Mouse (Mus musculus): Measurements from ENCODE around the gene Gpr179. TPM values are rescaled to one million over a fixed set of nuclear protein-coding genes. Genes with fewer than 3 reads are reported as not detected.

The Gpr179 gene
- polyA plus RNA-seq (2015; fragmentation: Nextera tagmentation; extraction: Ambion mirVana): 0.05 and 0.18 TPM in 2 replicates

DNA sequence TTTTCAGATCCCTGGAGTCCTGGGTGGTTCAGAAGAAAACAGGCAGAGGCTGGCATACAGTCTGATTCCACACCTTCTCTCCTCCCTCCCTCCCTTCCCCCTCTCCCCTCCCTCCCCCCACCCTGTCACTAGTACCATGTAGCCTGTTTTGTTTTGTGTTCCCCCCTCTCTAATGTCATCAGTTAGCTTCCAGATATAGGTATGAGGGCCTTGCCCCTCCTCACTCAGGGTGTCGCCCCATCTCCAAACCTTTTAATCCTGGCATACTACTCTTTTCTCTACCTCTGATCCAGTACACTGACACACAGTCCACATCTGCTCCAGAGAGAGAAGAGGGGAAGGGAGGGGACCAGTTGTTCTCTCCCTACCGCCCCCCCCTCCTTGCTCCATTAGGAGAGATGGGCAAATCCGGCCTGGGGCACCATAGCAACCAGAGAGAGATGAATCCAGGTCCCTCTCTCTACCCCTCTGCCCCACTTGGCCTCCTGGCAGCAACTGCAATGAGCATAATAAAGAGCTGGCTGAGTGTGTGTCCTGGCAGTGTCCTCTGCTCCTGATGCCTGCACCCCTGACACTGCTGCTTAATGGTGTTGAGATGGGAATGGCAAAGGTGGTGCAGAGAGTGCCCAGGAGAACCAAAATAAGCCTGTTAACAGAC is at the start of gene Gpr179:
Gene Gpr179 (minus strand): TSS at position 51 of the 658 bp plus-strand sequence.
- no peak for ATAC-seq (ENCODE audit: insufficient number of reproducible peaks, low FRiP score, low TSS enrichment, low read depth)

DNA sequence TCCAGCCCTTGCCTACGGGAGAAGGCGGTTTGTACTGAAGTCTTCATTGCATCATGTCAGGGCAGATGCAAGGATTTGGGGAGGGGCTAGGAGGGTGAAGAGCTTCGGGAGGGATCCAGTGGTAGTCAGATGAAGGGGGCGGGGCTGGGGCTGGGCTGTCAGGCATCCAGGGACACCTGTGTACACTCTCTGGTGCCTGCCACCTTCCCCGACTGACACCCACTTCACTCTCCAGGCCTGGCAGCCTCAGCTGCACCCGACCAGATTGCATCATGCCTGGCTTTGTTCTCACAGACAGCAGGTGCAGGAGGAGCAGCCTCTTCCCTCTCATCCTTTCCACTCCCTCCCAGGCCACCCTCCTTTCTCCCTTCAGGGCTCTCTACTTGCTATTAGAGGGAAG is 49.2 kb upstream of the Gpr179 start:
- H3K36me3 ChIP-seq: peaks cover 4% of the 10 kb centered on the region
- no peaks in the 10 kb centered on the region for H3K9me3 ChIP-seq (replicated peaks)
- no peak overlapping the region for H3K4me3 ChIP-seq (replicated peaks)
- 20% methylated on average over 6 of the region's 6 CpGs for WGBS
- ATAC-seq (ENCODE audit: insufficient number of reproducible peaks, low FRiP score, low TSS enrichment, low read depth): no peak; the same call in 1 of the 2 replicates
- no peak overlapping the region for H3K4me2 ChIP-seq (replicated peaks)
- H3K4me1 ChIP-seq: peaks cover 34% of the 10 kb centered on the region
- H3K27me3 ChIP-seq: no peaks in the 10 kb centered on the region
- no peak overlapping the region for H3K9ac ChIP-seq
- H3K27ac ChIP-seq (replicated peaks): no peak overlapping the region

More for the DNA sequence above, at the start of gene Gpr179:
- Histone ChIP-seq H3K27ac (replicated peaks) (no peak within 1 kb of the TSS), H3K9me3 (replicated peaks) (no peaks in the 10 kb centered on the region), H3K4me2 (replicated peaks) (no peak within 1 kb of the TSS), H3K9ac (no peak within 1 kb of the TSS), H3K27me3 (no peaks in the 10 kb centered on the region), H3K4me1 (peaks cover 13% of the 10 kb centered on the region), H3K36me3 (no peaks in the 10 kb centered on the region), H3K4me3 (replicated peaks) (no peak within 1 kb of the TSS)
- 51% methylated on average over 3 of the region's 3 CpGs for WGBS

DNA sequence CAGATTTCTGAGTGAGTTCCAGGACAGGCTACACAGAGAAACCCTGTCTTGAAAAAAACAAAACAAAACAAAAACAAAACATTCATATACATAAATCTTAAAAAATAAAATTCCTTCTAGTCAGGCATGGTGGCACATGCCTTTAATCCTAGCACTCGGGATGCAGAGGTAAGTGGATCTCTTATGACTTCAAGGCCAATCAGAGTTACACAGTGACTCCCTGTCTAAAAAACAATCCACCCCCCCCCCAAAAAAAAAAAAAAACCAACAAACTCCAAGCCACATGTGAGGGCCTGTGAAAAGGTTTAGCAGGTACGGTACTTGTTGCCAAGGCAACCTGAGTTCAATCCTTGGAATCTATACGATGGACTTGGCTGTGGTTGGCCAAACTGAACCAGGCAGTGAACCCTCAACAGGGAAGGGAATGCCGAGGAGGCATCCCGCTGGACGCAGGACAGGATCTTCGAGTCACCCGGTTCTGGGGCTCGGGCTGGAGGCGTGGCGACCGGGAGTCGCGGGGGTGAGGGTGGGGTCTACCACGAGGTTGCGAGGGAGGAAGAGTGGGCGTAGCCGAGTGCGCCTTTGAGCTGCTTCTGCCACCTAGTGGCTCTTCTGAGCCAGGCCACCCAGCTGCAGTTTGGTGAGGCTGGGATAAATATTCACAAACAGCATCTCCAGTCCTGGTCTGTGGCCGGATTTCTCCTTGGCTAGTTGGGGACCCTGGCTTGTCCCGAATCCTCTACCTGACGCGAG is 48.3 kb upstream of the Gpr179 start:
- H3K9me3 ChIP-seq (replicated peaks): no peaks in the 10 kb centered on the region
- 2% methylated on average over 23 of the region's 23 CpGs for WGBS
- no peaks in the 10 kb centered on the region for H3K27me3 ChIP-seq
- peak; percentile 40; the same call in 1 of the 2 replicates for ATAC-seq (ENCODE audit: insufficient number of reproducible peaks, low FRiP score, low TSS enrichment, low read depth)
- peaks cover 12% of the 10 kb centered on the region for H3K36me3 ChIP-seq
- no peak overlapping the region for H3K27ac ChIP-seq (replicated peaks)
- H3K9ac ChIP-seq: no peak overlapping the region
- H3K4me3 ChIP-seq (replicated peaks): peak overlapping the region; percentile 34
- H3K4me1 ChIP-seq: peaks cover 25% of the 10 kb centered on the region
- peak overlapping the region; percentile 63 for H3K4me2 ChIP-seq (replicated peaks)

DNA sequence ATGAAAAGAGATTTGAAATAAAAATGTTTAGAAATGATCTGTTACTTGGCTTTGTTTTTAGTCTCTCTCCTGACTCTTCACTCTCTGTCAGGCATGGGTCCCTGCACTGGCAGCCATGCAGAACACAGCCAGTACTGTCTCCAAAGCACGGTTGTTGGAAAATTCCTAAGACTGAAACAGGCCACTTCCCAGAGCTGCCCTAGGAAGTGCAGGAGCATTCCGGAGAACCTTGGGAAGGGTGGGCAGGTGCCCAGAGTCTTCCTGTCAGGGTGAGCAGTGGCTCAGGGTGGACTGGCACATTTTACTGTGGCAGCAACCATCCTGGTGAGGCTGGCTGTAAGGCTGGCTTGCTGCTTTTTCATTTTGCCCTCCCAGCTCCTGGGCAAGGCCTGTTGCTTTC is 46.6 kb upstream of the Gpr179 start:
- no peaks in the 10 kb centered on the region for H3K9me3 ChIP-seq (replicated peaks)
- no peak overlapping the region for H3K27ac ChIP-seq (replicated peaks)
- no peak overlapping the region for H3K4me2 ChIP-seq (replicated peaks)
- peaks cover 11% of the 10 kb centered on the region for H3K4me1 ChIP-seq
- H3K4me3 ChIP-seq (replicated peaks): no peak overlapping the region
- H3K9ac ChIP-seq: no peak overlapping the region
- 79% methylated on average over 2 of the region's 2 CpGs for WGBS
- peaks cover 23% of the 10 kb centered on the region for H3K36me3 ChIP-seq
- H3K27me3 ChIP-seq: no peaks in the 10 kb centered on the region
- ATAC-seq (ENCODE audit: insufficient number of reproducible peaks, low FRiP score, low TSS enrichment, low read depth): no peak

DNA sequence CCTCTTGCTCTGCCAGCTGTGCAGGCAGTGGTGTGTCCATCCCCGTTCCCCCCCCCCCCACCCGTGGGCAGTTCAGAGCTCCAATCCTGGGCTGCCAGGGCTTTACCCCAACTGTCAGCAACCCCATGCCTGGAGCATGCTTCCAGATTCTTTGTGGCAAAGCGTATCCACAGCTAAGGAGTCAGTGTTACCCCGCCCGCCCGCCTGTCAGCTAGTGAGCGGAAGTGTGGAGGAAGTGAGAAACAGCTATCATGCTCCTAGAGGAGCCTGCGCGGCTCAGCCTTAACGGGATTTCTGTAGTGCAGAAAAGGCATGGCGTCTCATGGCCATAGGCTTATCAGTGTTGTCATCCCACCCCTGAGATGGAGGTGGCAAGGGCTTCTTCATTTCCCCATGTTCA is 42.3 kb upstream of the Gpr179 start:
- H3K4me1 ChIP-seq: 0 out of 2 replicates have a peak, but pooled peaks cover 4% of the 10 kb centered on the region
- H3K9me3 ChIP-seq (replicated peaks): no peaks in the 10 kb centered on the region
- no peak for ATAC-seq (ENCODE audit: insufficient number of reproducible peaks, low FRiP score, low TSS enrichment, low read depth)
- H3K4me3 ChIP-seq (replicated peaks): no peak overlapping the region
- no peak overlapping the region for H3K4me2 ChIP-seq (replicated peaks)
- no peak overlapping the region for H3K9ac ChIP-seq
- no peak overlapping the region for H3K27ac ChIP-seq (replicated peaks)
- 72% methylated on average over 11 of the region's 11 CpGs for WGBS
- H3K27me3 ChIP-seq: no peaks in the 10 kb centered on the region
- H3K36me3 ChIP-seq: peaks cover 54% of the 10 kb centered on the region

DNA sequence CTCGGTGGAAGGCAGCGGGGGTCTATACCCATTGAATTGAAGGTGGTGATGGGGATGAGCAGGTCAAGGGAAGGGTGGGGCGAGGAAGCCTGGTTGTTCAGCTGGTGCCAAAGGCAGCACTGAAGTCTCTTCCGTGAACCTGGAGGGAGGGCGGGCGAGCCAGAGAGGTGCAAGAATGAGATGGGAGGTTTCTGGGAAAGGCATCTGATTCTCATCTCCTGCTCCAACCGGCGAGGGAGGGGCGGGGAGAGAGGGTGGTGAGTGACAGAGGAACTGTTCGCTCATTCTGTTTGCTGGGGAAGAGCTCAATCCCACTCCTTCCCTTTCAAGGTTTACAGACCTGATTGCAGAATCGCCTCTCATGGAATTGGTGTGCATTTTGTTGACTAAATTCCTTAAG is 41.8 kb upstream of the Gpr179 start:
- H3K4me1 ChIP-seq: 0 out of 2 replicates have a peak, but pooled peaks cover 4% of the 10 kb centered on the region
- no peak overlapping the region for H3K4me3 ChIP-seq (replicated peaks)
- no peak overlapping the region for H3K4me2 ChIP-seq (replicated peaks)
- 64% methylated on average over 11 of the region's 11 CpGs for WGBS
- H3K27ac ChIP-seq (replicated peaks): no peak overlapping the region
- no peak overlapping the region for H3K9ac ChIP-seq
- ATAC-seq (ENCODE audit: insufficient number of reproducible peaks, low FRiP score, low TSS enrichment, low read depth): no peak
- no peaks in the 10 kb centered on the region for H3K9me3 ChIP-seq (replicated peaks)
- peaks cover 59% of the 10 kb centered on the region for H3K36me3 ChIP-seq
- no peaks in the 10 kb centered on the region for H3K27me3 ChIP-seq

DNA sequence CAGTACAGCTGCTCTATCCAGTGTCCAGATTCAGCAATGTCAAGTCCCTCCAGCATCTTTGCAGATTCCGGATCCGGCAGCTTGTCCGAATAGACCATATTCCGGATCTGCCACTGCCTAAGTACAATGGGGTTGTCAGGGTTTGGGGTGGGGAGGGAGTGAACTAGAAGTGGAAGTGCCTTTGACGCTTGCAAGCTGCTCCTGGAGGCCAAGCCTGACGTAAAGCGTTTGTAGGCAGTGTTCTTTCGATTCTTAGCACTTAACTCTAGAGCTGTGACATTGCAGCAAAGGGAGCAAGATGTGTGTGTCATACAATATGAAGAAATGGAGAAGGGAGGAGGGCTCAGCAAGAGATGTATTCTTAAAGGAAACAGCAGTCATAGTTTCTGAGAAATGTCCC is 37.2 kb upstream of the Gpr179 start:
- Histone ChIP-seq H3K9ac (no peak overlapping the region), H3K36me3 (peaks cover 50% of the 10 kb centered on the region), H3K27me3 (no peaks in the 10 kb centered on the region), H3K27ac (replicated peaks) (no peak overlapping the region), H3K4me1 (0 out of 2 replicates have a peak, but pooled peaks cover 4% of the 10 kb centered on the region), H3K4me3 (replicated peaks) (no peak overlapping the region), H3K4me2 (replicated peaks) (no peak overlapping the region), H3K9me3 (replicated peaks) (no peaks in the 10 kb centered on the region)
- no peak for ATAC-seq (ENCODE audit: insufficient number of reproducible peaks, low FRiP score, low TSS enrichment, low read depth)
- WGBS: 84% methylated on average over 8 of the region's 8 CpGs

DNA sequence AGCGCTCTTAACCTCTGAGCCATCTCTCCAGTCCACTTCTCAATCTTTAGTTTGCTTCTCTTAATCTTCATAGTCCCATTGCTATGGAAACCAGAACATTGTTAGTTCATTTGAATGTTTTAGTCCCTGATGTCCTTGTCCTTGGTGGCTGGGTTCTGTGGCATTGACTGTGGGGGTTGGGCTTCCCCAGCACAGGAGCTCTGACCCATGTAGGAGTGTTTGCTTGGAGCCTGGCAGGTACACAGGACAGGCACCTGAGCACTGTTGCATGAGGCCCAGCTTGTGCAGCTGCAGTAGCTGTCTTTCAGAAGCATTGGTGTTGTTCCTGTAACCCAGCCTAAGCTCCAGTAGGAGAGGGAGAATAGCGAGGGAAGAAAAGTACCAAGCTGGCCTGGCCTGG is 35.9 kb upstream of the Gpr179 start:
- no peak for ATAC-seq (ENCODE audit: insufficient number of reproducible peaks, low FRiP score, low TSS enrichment, low read depth)
- Histone ChIP-seq H3K4me2 (replicated peaks) (no peak overlapping the region), H3K4me1 (0 out of 2 replicates have a peak, but pooled peaks cover 4% of the 10 kb centered on the region), H3K9me3 (replicated peaks) (no peaks in the 10 kb centered on the region), H3K9ac (no peak overlapping the region), H3K4me3 (replicated peaks) (no peak overlapping the region), H3K36me3 (peaks cover 55% of the 10 kb centered on the region), H3K27me3 (no peaks in the 10 kb centered on the region), H3K27ac (replicated peaks) (no peak overlapping the region)
- WGBS: 97% methylated on average over 2 of the region's 2 CpGs

DNA sequence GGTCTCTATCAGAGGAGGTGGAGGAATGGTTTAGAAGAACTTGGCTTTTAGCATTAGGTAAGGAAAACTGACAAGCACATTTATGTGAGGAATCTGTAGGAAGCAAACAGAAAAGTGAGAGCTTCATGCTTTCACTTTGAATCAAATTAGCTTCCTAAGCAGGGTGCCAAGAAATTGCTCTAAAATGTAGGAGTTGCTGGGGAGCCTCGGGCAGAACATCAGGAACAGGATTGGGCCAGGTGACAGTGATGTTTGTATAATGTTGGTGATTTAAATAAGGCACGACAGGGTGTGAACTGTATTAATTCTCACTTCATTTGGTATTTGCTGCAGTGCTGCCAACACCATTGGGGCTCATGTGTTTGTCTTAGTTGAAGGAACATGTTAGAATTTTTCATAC is 31.9 kb upstream of the Gpr179 start:
- H3K4me1 ChIP-seq: no peaks in the 10 kb centered on the region
- H3K9me3 ChIP-seq (replicated peaks): no peaks in the 10 kb centered on the region
- H3K27me3 ChIP-seq: no peaks in the 10 kb centered on the region
- peaks cover 36% of the 10 kb centered on the region for H3K36me3 ChIP-seq
- no peak overlapping the region for H3K9ac ChIP-seq
- H3K4me3 ChIP-seq (replicated peaks): no peak overlapping the region
- ATAC-seq (ENCODE audit: insufficient number of reproducible peaks, low FRiP score, low TSS enrichment, low read depth): no peak
- H3K4me2 ChIP-seq (replicated peaks): no peak overlapping the region
- 50% methylated on average over 2 of the region's 2 CpGs for WGBS
- no peak overlapping the region for H3K27ac ChIP-seq (replicated peaks)

DNA sequence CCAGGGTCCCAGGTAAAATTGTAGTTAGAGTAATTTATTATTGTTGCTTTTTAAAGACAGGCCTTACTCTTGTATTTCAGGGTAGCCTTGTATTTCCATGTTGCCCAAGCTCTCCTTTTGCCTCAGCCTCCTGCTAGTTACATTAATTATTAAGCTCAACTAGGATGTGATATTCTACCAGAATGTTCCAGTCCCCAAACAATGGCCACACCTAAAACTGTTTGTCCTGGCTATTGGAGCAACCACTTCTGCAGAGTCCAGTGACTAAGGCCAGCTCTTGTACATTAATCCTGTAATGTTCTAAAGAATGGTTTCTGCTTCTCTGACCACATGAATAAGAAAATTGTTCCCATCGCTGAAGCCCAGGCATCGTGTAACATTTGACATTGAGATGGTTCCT is 31.1 kb upstream of the Gpr179 start:
- Histone ChIP-seq H3K27me3 (no peaks in the 10 kb centered on the region), H3K4me1 (no peaks in the 10 kb centered on the region), H3K27ac (replicated peaks) (no peak overlapping the region), H3K36me3 (peaks cover 42% of the 10 kb centered on the region), H3K4me3 (replicated peaks) (no peak overlapping the region), H3K9me3 (replicated peaks) (no peaks in the 10 kb centered on the region), H3K9ac (no peak overlapping the region), H3K4me2 (replicated peaks) (no peak overlapping the region)
- ATAC-seq (ENCODE audit: insufficient number of reproducible peaks, low FRiP score, low TSS enrichment, low read depth): no peak
- 86% methylated on average over 2 of the region's 2 CpGs for WGBS

DNA sequence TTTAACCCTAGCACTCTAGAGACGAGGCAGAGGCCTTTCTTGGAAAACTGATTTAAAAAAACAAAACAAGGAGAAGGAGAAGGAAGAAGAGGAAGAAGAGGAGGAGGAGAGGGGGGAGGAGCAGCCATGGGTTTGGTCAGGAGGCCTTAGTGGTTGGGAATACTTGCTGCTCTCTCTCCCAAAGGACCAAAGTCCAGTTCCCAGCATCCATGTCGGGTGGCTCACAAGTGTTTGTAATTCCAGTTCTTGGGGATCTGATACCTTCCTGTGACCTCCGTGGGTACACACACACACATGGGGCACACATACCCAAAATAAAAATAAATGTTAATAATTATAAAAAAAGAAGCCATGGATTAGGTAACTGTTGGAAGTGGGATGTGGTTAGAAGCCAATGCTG is 28.2 kb upstream of the Gpr179 start:
- Histone ChIP-seq H3K9me3 (replicated peaks) (no peaks in the 10 kb centered on the region), H3K36me3 (peaks cover 56% of the 10 kb centered on the region), H3K4me3 (replicated peaks) (no peak overlapping the region), H3K9ac (no peak overlapping the region), H3K4me1 (no peaks in the 10 kb centered on the region), H3K27me3 (no peaks in the 10 kb centered on the region), H3K27ac (replicated peaks) (no peak overlapping the region), H3K4me2 (replicated peaks) (no peak overlapping the region)
- no peak for ATAC-seq (ENCODE audit: insufficient number of reproducible peaks, low FRiP score, low TSS enrichment, low read depth)
- 68% methylated on average over 3 of the region's 3 CpGs for WGBS
